Mouse (Mus musculus): ENCODE measurements at regions not wholly inside any gene's neighbourhood (a gene's known extent, or its start where the extent isn't known, plus 50 kb on each side); places are given as distances from the start of the nearest gene placed in this dataset.

GRCm38 (mm10) chr4:45604271-45604800 is 72.1 kb upstream of the Shb start:
- no peak for ATAC-seq (replicated peaks; ENCODE audit: insufficient number of reproducible peaks, low FRiP score, low TSS enrichment, poor library complexity, severe bottlenecking)

GRCm38 (mm10) chr4:45600520-45600919 is 68.2 kb upstream of the Shb start:
- no peak for ATAC-seq (replicated peaks; ENCODE audit: insufficient number of reproducible peaks, low FRiP score, low TSS enrichment, poor library complexity, severe bottlenecking)

- no peak for ATAC-seq (replicated peaks; ENCODE audit: insufficient number of reproducible peaks, low FRiP score, low TSS enrichment, poor library complexity, severe bottlenecking)
These were observed 61.2 kb upstream of the Shb start for GRCm38 (mm10) chr4:45593435-45593991.

- no peak for ATAC-seq (replicated peaks; ENCODE audit: insufficient number of reproducible peaks, low FRiP score, low TSS enrichment, poor library complexity, severe bottlenecking)
These were observed 60.5 kb upstream of the Shb start for GRCm38 (mm10) chr4:45592766-45593165.

DNA sequence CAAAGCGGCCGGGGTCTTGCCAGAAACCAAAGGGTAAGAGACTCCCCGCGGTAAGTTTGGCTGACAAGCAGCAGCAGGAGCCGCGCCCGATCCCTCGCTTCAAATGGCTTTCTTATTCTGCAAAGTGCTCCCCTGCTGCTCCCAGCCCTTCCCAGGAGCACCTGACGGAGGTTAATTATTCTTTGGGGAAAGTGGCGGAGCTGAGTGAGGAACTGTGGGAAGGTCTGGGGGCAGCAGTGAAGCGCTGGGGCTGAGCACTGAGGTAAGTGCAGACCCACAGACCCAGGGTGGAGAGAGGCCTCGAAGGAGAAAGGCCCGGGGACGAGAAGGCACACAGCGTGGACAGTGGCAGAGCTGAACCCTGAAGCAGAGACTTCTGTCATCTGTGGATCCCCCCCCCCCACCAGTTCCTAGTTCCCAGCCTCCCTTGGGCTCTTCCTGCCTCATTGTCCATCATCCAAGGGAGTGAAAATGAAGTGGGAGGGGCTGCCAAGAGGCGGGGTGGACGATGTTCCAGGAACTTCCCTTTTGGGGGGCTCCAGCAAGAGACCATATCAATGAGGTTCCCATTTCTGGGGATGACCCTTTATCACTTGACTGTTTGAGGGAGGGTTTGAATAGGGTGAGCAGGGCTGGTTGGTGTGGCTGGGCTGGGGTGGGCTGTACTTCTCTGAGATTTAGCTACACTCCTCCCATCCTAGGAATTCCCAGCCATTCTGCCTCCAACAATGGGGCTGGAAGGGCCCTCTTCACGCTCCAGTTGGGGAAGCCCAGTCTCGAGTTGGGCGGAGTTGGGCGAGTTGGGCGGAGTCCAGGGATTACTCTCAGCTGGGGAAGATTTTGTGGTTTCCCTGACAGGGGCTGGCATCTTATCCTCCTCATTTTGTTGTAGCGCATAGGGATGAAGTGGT is 59.4 kb upstream of the Shb start:
- ATAC-seq (replicated peaks; ENCODE audit: insufficient number of reproducible peaks, low FRiP score, low TSS enrichment, poor library complexity, severe bottlenecking): no peak

- ATAC-seq (replicated peaks; ENCODE audit: insufficient number of reproducible peaks, low FRiP score, low TSS enrichment, poor library complexity, severe bottlenecking): no peak
These were observed 58.6 kb upstream of the Shb start for GRCm38 (mm10) chr4:45590836-45591235.

DNA sequence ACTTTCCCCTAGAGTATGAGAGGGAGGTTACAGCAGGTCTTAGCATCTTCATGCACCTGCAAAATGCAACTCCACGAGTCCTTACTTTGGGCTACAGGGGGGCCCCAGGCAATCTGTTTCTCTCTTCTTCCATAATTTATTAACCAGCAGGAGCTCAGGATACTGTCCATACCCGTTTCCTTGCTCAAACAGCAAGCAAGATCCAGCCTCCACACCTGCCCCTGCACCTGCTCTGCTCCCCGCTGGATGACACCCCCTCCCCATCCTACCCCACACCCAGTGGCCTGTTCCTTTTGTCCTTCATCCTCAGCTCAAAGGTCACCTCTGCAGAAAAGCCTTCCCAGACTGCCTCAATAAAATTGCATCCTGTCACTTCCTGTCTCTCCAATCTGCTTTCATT is 56.1 kb upstream of the Shb start:
- ATAC-seq (replicated peaks; ENCODE audit: insufficient number of reproducible peaks, low FRiP score, low TSS enrichment, poor library complexity, severe bottlenecking): no peak

DNA sequence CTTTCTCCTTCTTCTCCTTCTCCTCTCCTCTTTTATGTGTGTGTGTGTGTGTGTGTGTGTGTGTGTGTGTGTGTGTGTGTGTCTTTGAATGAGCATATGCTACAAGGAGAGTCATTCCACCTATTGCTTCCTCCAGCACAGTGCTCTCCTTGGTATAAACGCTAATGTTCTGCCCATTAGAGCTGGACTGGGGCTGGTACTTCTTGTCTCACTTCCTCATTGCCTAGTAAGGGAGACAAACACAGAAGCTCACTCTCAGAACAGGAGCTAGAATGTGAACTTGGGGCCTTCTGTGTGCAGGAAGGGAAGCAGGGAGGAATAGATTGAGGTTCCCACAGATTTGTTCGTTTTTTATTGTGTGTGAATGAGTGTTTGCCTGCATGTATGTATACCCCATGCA is 54.9 kb upstream of the Shb start:
- no peak for ATAC-seq (replicated peaks; ENCODE audit: insufficient number of reproducible peaks, low FRiP score, low TSS enrichment, poor library complexity, severe bottlenecking)

GRCm38 (mm10) chr4:45586310-45586709 is 54.0 kb upstream of the Shb start:
- ATAC-seq (replicated peaks; ENCODE audit: insufficient number of reproducible peaks, low FRiP score, low TSS enrichment, poor library complexity, severe bottlenecking): no peak

DNA sequence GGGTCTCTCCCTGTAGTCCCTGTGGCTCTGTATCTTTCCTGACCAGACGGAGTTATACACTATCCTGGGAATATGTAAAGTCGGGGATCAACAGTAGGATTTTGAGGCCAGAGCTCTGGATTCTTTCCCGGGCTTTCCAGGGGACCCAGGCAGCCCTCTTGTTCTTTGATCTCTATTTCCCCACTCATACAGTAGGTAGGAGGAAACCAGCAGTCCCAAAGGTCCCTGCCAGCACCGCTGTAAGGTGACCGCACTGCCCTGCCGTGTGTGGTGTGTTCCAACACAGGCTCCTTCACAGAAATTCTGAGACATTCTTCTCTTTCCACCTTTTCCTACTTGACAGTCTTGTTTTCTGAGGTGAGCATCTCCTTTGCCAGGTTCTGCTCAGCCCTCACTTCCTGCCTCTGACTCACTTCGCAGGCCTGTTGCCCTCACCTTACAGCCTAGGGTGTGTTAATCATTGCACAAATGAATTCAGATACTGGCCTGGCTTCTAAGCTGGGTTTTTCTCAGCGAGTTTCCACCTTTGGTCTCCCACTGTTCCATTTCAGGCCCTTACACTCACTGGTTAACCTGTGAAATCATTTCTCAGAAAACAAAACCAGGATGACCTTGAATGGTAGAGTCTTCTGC is 53.0 kb upstream of the Shb start:
- ATAC-seq (replicated peaks; ENCODE audit: insufficient number of reproducible peaks, low FRiP score, low TSS enrichment, poor library complexity, severe bottlenecking): no peak

- ATAC-seq (replicated peaks; ENCODE audit: insufficient number of reproducible peaks, low FRiP score, low TSS enrichment, poor library complexity, severe bottlenecking): no peak
These were observed 51.7 kb upstream of the Shb start for GRCm38 (mm10) chr4:45583966-45584365.

- no peak for ATAC-seq (replicated peaks; ENCODE audit: insufficient number of reproducible peaks, low FRiP score, low TSS enrichment, poor library complexity, severe bottlenecking)
These were observed 50.2 kb upstream of the Shb start for GRCm38 (mm10) chr4:45582496-45582895.

Data from monocyte, adult 5-6 weeks (primary cell).